Mouse (Mus musculus) forebrain, embryonic 13.5 days (tissue): Measurements from ENCODE around the gene Ecd. TPM values are rescaled to one million over a fixed set of nuclear protein-coding genes. Genes with fewer than 3 reads are reported as not detected.
A peak's percentile ranks its signal among the peaks of the same experiment; 100 is the strongest.
"Not testable (repeated sequence)": the region's sequence is repeated elsewhere in the genome, so short reads cannot be mapped to it uniquely, and the experiment has no call there.

ENCODE experiments used
- ATAC-seq: fragments of 200-750 bp; cut with Nextera tagmentation; 2 replicates; pipeline ENCODE4 v1.8.0; 2017
- H3K27ac ChIP-seq: fragments of 300-500 bp; sonication (generic); 2 replicates; pipeline ENCODE4 v1.5.1; 2015; ENCODE audit warnings: inconsistent platforms, mild to moderate bottlenecking, moderate library complexity
- H3K27me3 ChIP-seq: fragments of 300-500 bp; sonication (generic); 2 replicates; pipeline ENCODE4 v1.6.1; 2015; ENCODE audit warnings: mild to moderate bottlenecking, inconsistent platforms
- H3K36me3 ChIP-seq: fragments of 300-500 bp; sonication (generic); 2 replicates; pipeline ENCODE4 v1.6.1; 2015; ENCODE audit warnings: mild to moderate bottlenecking, inconsistent platforms; ENCODE audit not compliant: poor library complexity, severe bottlenecking
- H3K4me1 ChIP-seq: fragments of 300-500 bp; sonication (generic); 2 replicates; pipeline ENCODE4 v1.6.1; 2015; ENCODE audit warnings: inconsistent platforms
- H3K4me2 ChIP-seq: fragments of 300-500 bp; sonication (generic); 2 replicates; pipeline ENCODE4 v1.6.1; 2015; ENCODE audit warnings: inconsistent platforms, mild to moderate bottlenecking, moderate library complexity
- H3K4me3 ChIP-seq: fragments of 300-500 bp; sonication (generic); 2 replicates; pipeline ENCODE4 v1.5.1; 2015; ENCODE audit warnings: mild to moderate bottlenecking, inconsistent platforms
- H3K9ac ChIP-seq: fragments of 300-500 bp; sonication (generic); 2 replicates; pipeline ENCODE4 v1.6.1; 2015; ENCODE audit warnings: mild to moderate bottlenecking, inconsistent platforms
- H3K9me3 ChIP-seq: fragments of 300-500 bp; sonication (generic); replicated peaks from 2 replicates; pipeline ENCODE4 v1.6.1; 2016; ENCODE audit warnings: inconsistent platforms
- WGBS: fragments of 180-500 bp; shearing (Covaris S2); methylation state at CpG from one replicate; pipeline ENCODE4 v1.1.7; 2015; 5-methylcytosine and 5-hydroxymethylcytosine counted together
- polyA plus RNA-seq: library from polyadenylated mRNA; unstranded; fragments of >200 nt; fragmentation: Nextera tagmentation; extraction: Ambion mirVana; gene quantifications from 2 replicates; pipeline ENCODE4 v1.2.1, GENCODE M21; 2015

The Ecd gene
- polyA plus RNA-seq, 1 experiment from 2014 or later: 55.9 TPM

- 61% methylated on average over 2 of the region's 2 CpGs for WGBS
- H3K36me3 ChIP-seq: peaks cover 25% of the 10 kb centered on the region
- not testable (repeated sequence) for H3K27me3 ChIP-seq, H3K9ac ChIP-seq, H3K27ac ChIP-seq, H3K4me3 ChIP-seq, H3K4me2 ChIP-seq, H3K4me1 ChIP-seq, H3K9me3 ChIP-seq, ATAC-seq
Measured at GRCm38 (mm10) chr14:20305085-20305484, 42.8 kb downstream of the Ecd start.

GRCm38 (mm10) chr14:20298131-20298530 lies 49.8 kb downstream of the Ecd start:
- Histone ChIP-seq H3K4me1 (peaks cover 13% of the 10 kb centered on the region), H3K4me2 (no peak overlapping the region), H3K36me3 (no peaks in the 10 kb centered on the region), H3K27ac (no peak overlapping the region), H3K27me3 (no peaks in the 10 kb centered on the region), H3K9ac (no peak overlapping the region), H3K4me3 (no peak overlapping the region), H3K9me3 (no peaks in the 10 kb centered on the region)
- no peak for ATAC-seq
- WGBS: 93% methylated on average over 3 of the region's 3 CpGs

GRCm38 (mm10) chr14:20297616-20298015 lies 50.3 kb downstream of the Ecd start:
- Histone ChIP-seq H3K4me2 (no peak overlapping the region), H3K9me3 (no peaks in the 10 kb centered on the region), H3K4me3 (no peak overlapping the region), H3K27ac (no peak overlapping the region), H3K36me3 (no peaks in the 10 kb centered on the region), H3K9ac (no peak overlapping the region), H3K27me3 (no peaks in the 10 kb centered on the region), H3K4me1 (peaks cover 13% of the 10 kb centered on the region)
- ATAC-seq: no peak
- 83% methylated on average over 3 of the region's 3 CpGs for WGBS

GRCm38 (mm10) chr14:20294947-20295346 lies 53.0 kb downstream of the Ecd start:
- Histone ChIP-seq H3K4me2 (peak overlapping the region; percentile 58), H3K27ac (no peak overlapping the region), H3K36me3 (no peaks in the 10 kb centered on the region), H3K4me1 (peaks cover 13% of the 10 kb centered on the region), H3K27me3 (no peaks in the 10 kb centered on the region), H3K4me3 (peak overlapping the region; percentile 55), H3K9ac (peak overlapping the region; percentile 47), H3K9me3 (no peaks in the 10 kb centered on the region)
- ATAC-seq: no peak
- WGBS: 53% methylated on average over 8 of the region's 8 CpGs

- ATAC-seq: peak; percentile 98
- Histone ChIP-seq H3K4me1 (peaks cover 13% of the 10 kb centered on the region), H3K27ac (no peak within 1 kb of the TSS), H3K9me3 (no peaks in the 10 kb centered on the region), H3K4me2 (peak within 1 kb of the TSS; percentile 58), H3K27me3 (no peaks in the 10 kb centered on the region), H3K36me3 (no peaks in the 10 kb centered on the region), H3K4me3 (peak within 1 kb of the TSS; percentile 55), H3K9ac (peak within 1 kb of the TSS; percentile 47)
- 25% methylated on average over 14 of the region's 14 CpGs for WGBS
Measured at GRCm38 (mm10) chr14:20294117-20294892, 53.6 kb downstream of the Ecd start, which contains the start of gene Nudt13. Gene Nudt13, plus strand, starts transcription at chr14:20294697.

GRCm38 (mm10) chr14:20291391-20291790 lies 56.5 kb downstream of the Ecd start:
- ATAC-seq: no peak
- no peak overlapping the region for H3K27ac ChIP-seq
- no peaks in the 10 kb centered on the region for H3K9me3 ChIP-seq
- no peaks in the 10 kb centered on the region for H3K36me3 ChIP-seq
- 36% methylated on average over 4 of the region's 4 CpGs for WGBS
- peaks cover 13% of the 10 kb centered on the region for H3K4me1 ChIP-seq
- H3K4me3 ChIP-seq: no peak overlapping the region
- no peaks in the 10 kb centered on the region for H3K27me3 ChIP-seq
- H3K9ac ChIP-seq: no peak overlapping the region
- H3K4me2 ChIP-seq: no peak overlapping the region

Other genes starting within 250 kb of the Ecd start
- gene Saysd1, start 209.6 kb downstream of the Ecd start, polyA plus RNA-seq: 13.6 and 14.0 TPM in 2 replicates
- gene Kcnk5, start 166.3 kb downstream of the Ecd start, polyA plus RNA-seq: 7.3 and 9.0 TPM in 2 replicates
- gene Kcnk16, start 78.9 kb downstream of the Ecd start, polyA plus RNA-seq: not detected in 2 replicates
- 15.8 and 16.4 TPM in 2 replicates for gene Nudt13, start 53.4 kb downstream of the Ecd start, polyA plus RNA-seq
- 45.2 and 45.3 TPM in 2 replicates for gene Fam149b, start within 50 bp of the Ecd start, polyA plus RNA-seq
- 270 and 277 TPM in 2 replicates for gene Dnajc9, start 40.8 kb upstream of the Ecd start, polyA plus RNA-seq
- 60.1 and 61.1 TPM in 2 replicates for gene Mrps16, start 45.5 kb upstream of the Ecd start, polyA plus RNA-seq
- gene Cfap70, start 104.1 kb upstream of the Ecd start, polyA plus RNA-seq: 0.45 and 1.6 TPM in 2 replicates
- gene Anxa7, start 132.0 kb upstream of the Ecd start, polyA plus RNA-seq: 8.5 and 9.9 TPM in 2 replicates
- 0.89 and 1.3 TPM in 2 replicates for gene Mss51, start 148.8 kb upstream of the Ecd start, polyA plus RNA-seq
- 71.9 and 73.7 TPM in 2 replicates for gene Ppp3cb, start 198.5 kb upstream of the Ecd start, polyA plus RNA-seq